Mouse (Mus musculus): Measurements from ENCODE around the gene Fam3b.

DNA sequence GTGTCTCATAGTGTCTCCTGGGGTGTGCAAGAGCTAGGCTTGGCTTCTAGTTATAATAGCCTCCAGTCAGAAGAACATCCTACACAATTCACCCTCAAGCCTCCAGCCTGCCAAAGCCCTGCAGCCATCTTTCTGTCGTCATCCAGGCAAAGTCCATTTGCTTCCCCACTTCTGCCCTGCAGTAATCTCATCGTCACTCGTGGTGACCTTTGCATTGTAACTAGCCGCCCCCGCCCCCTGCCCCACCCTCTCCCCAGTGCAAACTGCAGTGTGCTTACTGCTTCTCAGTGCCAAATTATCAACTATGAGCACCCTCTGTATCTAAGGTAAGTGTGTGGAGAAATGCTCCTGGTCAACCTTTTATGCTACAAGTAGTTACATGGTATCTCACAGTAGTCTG lies 16.9 kb downstream of the Fam3b start:
- no peak for TF ChIP-seq CTCF (IDR thresholded peaks at IDR 0.05; ENCODE audit: low read depth)
- TF ChIP-seq EP300 (IDR thresholded peaks at IDR 0.05; ENCODE audit: low read depth): no peak
